Mouse (Mus musculus) forebrain, embryonic 16.5 days (tissue): ENCODE results near the gene Bglap3. TPM values are rescaled to one million over a fixed set of nuclear protein-coding genes. Genes with fewer than 3 reads are reported as not detected.

ENCODE experiments used
- ATAC-seq: fragments of 200-750 bp; cut with Nextera tagmentation; 2 replicates; pipeline ENCODE4 v1.8.0; 2017; ENCODE audit warnings: mild to moderate bottlenecking, moderate library complexity
- H3K27ac ChIP-seq: fragments of 300-500 bp; sonication (generic); 2 replicates; pipeline ENCODE4 v1.5.1; 2014; ENCODE audit warnings: low read length, control low read depth
- H3K27me3 ChIP-seq: fragments of 300-500 bp; sonication (generic); replicated peaks from 2 replicates; pipeline ENCODE4 v1.6.1; 2014; ENCODE audit warnings: low read length; ENCODE audit not compliant: control insufficient read depth, insufficient read depth
- H3K36me3 ChIP-seq: fragments of 300-500 bp; sonication (generic); 2 replicates; pipeline ENCODE4 v1.6.1; 2014; ENCODE audit not compliant: control insufficient read depth, insufficient read depth
- H3K4me1 ChIP-seq: fragments of 300-500 bp; sonication (generic); replicated peaks from 2 replicates; pipeline ENCODE4 v1.6.1; 2014; ENCODE audit warnings: low read length; ENCODE audit not compliant: control insufficient read depth, insufficient read depth
- H3K4me2 ChIP-seq: fragments of 300-500 bp; sonication (generic); 2 replicates; pipeline ENCODE4 v1.6.1; 2014; ENCODE audit warnings: mild to moderate bottlenecking, low read length, control low read depth
- H3K4me3 ChIP-seq: fragments of 300-500 bp; sonication (generic); replicated peaks from 2 replicates; pipeline ENCODE4 v1.5.1; 2014; ENCODE audit warnings: mild to moderate bottlenecking, low read length, control low read depth
- H3K9ac ChIP-seq: fragments of 300-500 bp; sonication (generic); replicated peaks from 2 replicates; pipeline ENCODE4 v1.6.1; 2014; ENCODE audit warnings: low read depth, low read length, control low read depth
- H3K9me3 ChIP-seq: fragments of 300-500 bp; sonication (generic); 2 replicates; pipeline ENCODE4 v1.6.1; 2016; ENCODE audit warnings: low read length; ENCODE audit not compliant: control insufficient read depth
- WGBS: fragments of 180-500 bp; shearing (Covaris S2); extraction: QIAGEN DNeasy Blood & Tissue Kit; methylation state at CpG from one replicate; pipeline ENCODE4 v1.1.7; 2014; 5-methylcytosine and 5-hydroxymethylcytosine counted together
- polyA plus RNA-seq: library from polyadenylated mRNA; unstranded; fragments of >200 nt; fragmentation: Nextera tagmentation; extraction: Ambion mirVana; gene quantifications from 2 replicates; pipeline ENCODE4 v1.2.1, GENCODE M21; 2015

The Bglap3 gene
- polyA plus RNA-seq, 1 experiment from 2014 or later: not detected

- H3K4me2 ChIP-seq: no peak overlapping the region
- H3K4me3 ChIP-seq: no peak overlapping the region
- no peaks in the 10 kb centered on the region for H3K36me3 ChIP-seq
- WGBS: 21% methylated on average over 2 of the region's 2 CpGs
- no peak overlapping the region for H3K27ac ChIP-seq
- ATAC-seq: no peak
- H3K9me3 ChIP-seq: no peaks in the 10 kb centered on the region
- peaks cover 6% of the 10 kb centered on the region for H3K4me1 ChIP-seq
- H3K27me3 ChIP-seq: no peaks in the 10 kb centered on the region
- no peak overlapping the region for H3K9ac ChIP-seq
These were observed 41.3 kb downstream of the Bglap3 start for GRCm38 (mm10) chr3:88331282-88331681.

DNA sequence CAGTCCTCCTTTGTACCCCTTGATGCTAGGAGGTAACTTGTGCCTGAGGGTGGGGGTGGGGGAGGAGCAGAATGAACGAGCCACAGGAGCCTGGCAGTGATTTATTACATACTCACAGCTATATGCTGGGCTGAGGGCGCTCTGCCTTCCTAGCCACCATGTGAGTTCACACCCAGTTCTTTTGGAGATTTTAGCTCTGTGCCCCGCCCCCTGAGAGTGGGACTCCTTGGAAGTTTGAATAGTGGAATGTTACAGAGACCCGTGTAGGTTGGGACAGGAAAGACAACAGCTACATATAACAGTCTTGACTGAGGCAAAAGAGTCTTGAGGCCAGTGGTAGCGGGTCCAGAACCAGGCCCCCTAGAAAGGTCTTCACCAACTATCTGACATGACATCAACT is 43.6 kb downstream of the Bglap3 start:
- H3K27me3 ChIP-seq: no peaks in the 10 kb centered on the region
- no peak overlapping the region for H3K4me3 ChIP-seq
- H3K36me3 ChIP-seq: no peaks in the 10 kb centered on the region
- 86% methylated on average over 5 of the region's 5 CpGs for WGBS
- no peak overlapping the region for H3K4me2 ChIP-seq
- H3K4me1 ChIP-seq: peaks cover 12% of the 10 kb centered on the region
- no peak overlapping the region for H3K27ac ChIP-seq
- H3K9me3 ChIP-seq: no peaks in the 10 kb centered on the region
- no peak for ATAC-seq
- H3K9ac ChIP-seq: no peak overlapping the region

- Histone ChIP-seq H3K27me3 (no peaks in the 10 kb centered on the region), H3K4me2 (peak within 1 kb of the TSS; percentile 76), H3K4me3 (peak within 1 kb of the TSS; percentile 66), H3K9me3 (no peaks in the 10 kb centered on the region), H3K36me3 (peaks cover 21% of the 10 kb centered on the region), H3K4me1 (peaks cover 12% of the 10 kb centered on the region), H3K9ac (peak within 1 kb of the TSS; percentile 60), H3K27ac (no peak within 1 kb of the TSS)
- WGBS: 3% methylated on average over 10 of the region's 10 CpGs
- peak; percentile 83 for ATAC-seq
These were observed 47.6 kb downstream of the Bglap3 start, which contains the start of gene Glmp for GRCm38 (mm10) chr3:88324951-88325405. Gene Glmp (plus strand): TSS chr3:88325023.

Other genes starting within 250 kb of the Bglap3 start
- gene Mef2d, start 230.4 kb downstream of the Bglap3 start, polyA plus RNA-seq: 25.1 and 28.3 TPM in 2 replicates
- not detected in 2 replicates for gene Rhbg, start 118.0 kb downstream of the Bglap3 start, polyA plus RNA-seq
- 0.18 and 0.27 TPM in 2 replicates for gene Gm38392, start 85.5 kb downstream of the Bglap3 start, polyA plus RNA-seq
- gene Tsacc, start 75.7 kb downstream of the Bglap3 start, polyA plus RNA-seq: 8.5 and 10.4 TPM in 2 replicates
- 517 and 522 TPM in 2 replicates for gene Cct3, start 75.6 kb downstream of the Bglap3 start, polyA plus RNA-seq
- gene Glmp, start 47.7 kb downstream of the Bglap3 start, polyA plus RNA-seq: 93.0 and 94.4 TPM in 2 replicates
- gene Tmem79, start 36.6 kb downstream of the Bglap3 start, polyA plus RNA-seq: 1.4 TPM in 2 replicates
- 57.5 and 65.9 TPM in 2 replicates for gene Smg5, start 36.5 kb downstream of the Bglap3 start, polyA plus RNA-seq
- gene Paqr6, start 8.2 kb downstream of the Bglap3 start, polyA plus RNA-seq: 1.1 and 2.3 TPM in 2 replicates
- 2.2 TPM in 1 of 2 replicates, not detected in the other for gene Bglap2, start 6.0 kb upstream of the Bglap3 start, polyA plus RNA-seq
- gene Bglap, start 11.7 kb upstream of the Bglap3 start, polyA plus RNA-seq: 1.1 TPM in 1 of 2 replicates, not detected in the other
- 45.1 and 45.5 TPM in 2 replicates for gene Pmf1, start 37.6 kb upstream of the Bglap3 start, polyA plus RNA-seq
- gene Slc25a44, start 52.4 kb upstream of the Bglap3 start, polyA plus RNA-seq: 36.2 and 37.1 TPM in 2 replicates
- 16.5 and 25.8 TPM in 2 replicates for gene Sema4a, start 88.4 kb upstream of the Bglap3 start, polyA plus RNA-seq
- gene Lmna, start 137.2 kb upstream of the Bglap3 start, polyA plus RNA-seq: 26.9 and 30.9 TPM in 2 replicates
- 46.1 and 47.8 TPM in 2 replicates for gene Mex3a, start 159.7 kb upstream of the Bglap3 start, polyA plus RNA-seq
- gene Rab25, start 175.6 kb upstream of the Bglap3 start, polyA plus RNA-seq: not detected in 2 replicates
- gene Lamtor2, start 180.3 kb upstream of the Bglap3 start, polyA plus RNA-seq: 149 and 193 TPM in 2 replicates
- gene Ubqln4, start 181.0 kb upstream of the Bglap3 start, polyA plus RNA-seq: 43.5 and 46.0 TPM in 2 replicates
- 132 and 140 TPM in 2 replicates for gene Ssr2, start 203.1 kb upstream of the Bglap3 start, polyA plus RNA-seq
- 166 and 210 TPM in 2 replicates for gene Arhgef2, start 233.2 kb upstream of the Bglap3 start, polyA plus RNA-seq